Mouse (Mus musculus) inflammation-experienced regulatory T-cells, adult 16 weeks (primary cell): ENCODE measurements around the gene Sparcl1. TPM values are rescaled to one million over a fixed set of nuclear protein-coding genes. Genes with fewer than 3 reads are reported as not detected.

Experiments
- polyA plus RNA-seq: library from polyadenylated mRNA; unstranded; fragments of 100-300 nt; shearing (Covaris generic); gene quantifications from one replicate; pipeline ENCODE4 v1.2.1, GENCODE M21; 2017

The Sparcl1 gene
- not detected for polyA plus RNA-seq

GRCm38 (mm10) chr5:104113491-104114172, at the start of gene Sparcl1:
Gene Sparcl1, minus strand, starts transcription at chr5:104113733.

DNA sequence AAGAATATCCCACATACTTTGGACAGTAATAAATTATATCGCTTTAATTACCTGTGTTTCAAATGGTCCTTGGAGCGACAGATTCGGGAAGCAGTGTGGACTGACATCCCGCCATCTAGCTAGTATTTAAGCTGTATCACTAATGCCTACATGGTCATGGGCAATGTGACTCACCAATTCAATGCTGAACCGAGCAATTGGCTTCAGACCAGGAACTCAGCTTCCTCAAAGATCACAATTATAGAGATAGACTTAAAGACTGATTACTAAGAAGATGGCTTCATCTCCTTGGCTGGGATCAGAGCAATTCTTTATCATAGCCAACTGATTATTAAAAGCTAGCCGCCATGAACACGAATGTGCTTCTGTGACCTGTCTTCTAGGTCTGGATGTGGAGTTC, 36.0 kb downstream of the Sparcl1 start, which contains the start of gene Gm17660:
Gm17660 (minus strand) TSS at position 101 of the 400 bp plus-strand sequence.

DNA sequence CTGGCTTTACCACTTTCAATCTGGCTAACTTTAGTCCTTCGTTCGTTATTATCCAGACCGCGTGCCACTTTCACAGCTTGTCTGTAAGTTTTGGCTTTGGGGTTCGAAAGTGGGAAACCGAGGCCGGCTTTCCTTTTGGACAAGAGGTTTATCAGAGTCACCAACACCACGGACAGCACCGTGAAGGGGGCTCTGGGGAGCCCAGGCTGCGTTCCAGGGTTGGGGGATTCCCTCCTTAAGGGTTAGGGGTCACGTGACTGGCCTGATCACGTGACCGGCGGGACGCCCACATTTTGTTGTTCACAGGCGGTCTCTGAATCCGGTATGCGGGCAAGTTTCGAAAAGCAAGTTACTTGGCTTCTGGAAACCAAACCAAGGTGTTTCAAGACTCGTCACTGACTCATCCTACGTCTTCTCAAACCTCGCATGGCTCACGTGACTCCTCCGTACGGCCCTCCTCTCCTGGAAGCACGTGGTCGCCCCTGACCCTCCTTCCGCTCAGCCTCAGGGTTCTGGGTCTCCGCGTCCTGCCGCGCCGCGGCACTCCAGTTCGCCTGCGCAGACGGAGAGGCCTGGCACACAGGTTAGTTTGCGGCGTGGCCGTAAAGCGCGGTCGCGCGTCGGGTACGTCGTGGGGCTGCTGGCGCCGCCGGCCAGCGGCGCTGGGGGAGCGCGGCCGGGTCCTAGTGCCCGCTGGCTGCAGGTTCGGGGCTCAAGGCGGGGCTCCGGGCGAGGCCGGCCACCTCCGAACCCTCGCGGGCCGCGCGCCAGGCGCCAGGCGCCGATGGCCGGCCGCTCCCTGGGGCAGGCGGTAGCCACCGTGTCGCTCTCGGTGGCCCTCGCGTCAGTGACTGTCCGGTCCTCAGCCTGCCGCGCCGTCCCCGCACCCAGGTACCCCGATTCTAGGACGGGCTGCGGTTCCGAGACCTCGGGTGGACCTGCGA, 67.0 kb downstream of the Sparcl1 start, which contains the start of gene Nudt9:
Nudt9 (plus strand) TSS at position 51 of the 944 bp plus-strand sequence.

Other genes starting within 250 kb of the Sparcl1 start
- gene Klhl8, start 202.5 kb downstream of the Sparcl1 start, polyA plus RNA-seq = 2.2 TPM
- gene Hsd17b13, start 136.3 kb downstream of the Sparcl1 start, polyA plus RNA-seq = not detected
- gene Hsd17b11, start 91.8 kb downstream of the Sparcl1 start, polyA plus RNA-seq = 5.5 TPM
- gene Nudt9, start 67.4 kb downstream of the Sparcl1 start, polyA plus RNA-seq = 23.9 TPM
- gene Gm17660, start 36.1 kb downstream of the Sparcl1 start, polyA plus RNA-seq = not detected
- gene Dspp, start 57.0 kb upstream of the Sparcl1 start, polyA plus RNA-seq = not detected
- not detected for gene Dmp1, start 88.9 kb upstream of the Sparcl1 start, polyA plus RNA-seq
- gene Ibsp, start 185.4 kb upstream of the Sparcl1 start, polyA plus RNA-seq = not detected
- gene Mepe, start 211.6 kb upstream of the Sparcl1 start, polyA plus RNA-seq = not detected